Mouse (Mus musculus) spleen, adult 2 months (tissue): ENCODE results near the gene Msmo1.

Experiments
- CTCF ChIP-seq: fragments of 200-500 bp; IDR thresholded peaks from 2 replicates; pipeline ENCODE4 v1.5.1; 2011; ENCODE audit warnings: mild to moderate bottlenecking, inconsistent platforms; ENCODE audit not compliant: insufficient read depth, insufficient read length, insufficient replicate concordance; ENCODE audit errors: extremely low read depth
- POLR2A ChIP-seq: fragments of 200-500 bp; IDR thresholded peaks from 2 replicates; pipeline ENCODE4 v1.6.1; 2011; ENCODE audit warnings: low read depth, low read length, inconsistent platforms

DNA sequence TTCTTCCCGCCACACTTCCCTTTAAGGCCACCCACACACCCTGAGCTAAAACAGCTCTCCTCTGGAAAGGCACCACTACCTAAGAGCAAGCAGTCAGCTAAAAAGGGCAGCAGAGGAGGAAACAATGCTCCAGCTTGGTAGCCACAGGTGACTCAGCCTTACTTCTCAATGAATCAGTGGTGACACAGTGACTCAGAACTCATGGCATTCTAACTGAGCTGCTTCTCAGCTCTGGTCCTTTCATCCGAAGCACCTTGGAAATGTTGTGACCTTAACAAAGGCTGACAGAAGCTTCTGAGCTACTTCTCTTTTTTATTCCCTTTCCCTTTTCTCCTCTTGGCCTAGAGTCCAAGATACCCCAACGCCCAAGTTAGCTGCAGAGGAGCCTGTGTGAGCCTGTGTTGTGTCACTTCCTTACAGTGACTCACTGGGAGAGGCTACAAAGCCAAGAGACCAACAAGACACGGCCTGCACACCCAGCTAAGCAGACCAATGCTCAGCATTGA lies 7.3 kb downstream of the Msmo1 start:
- TF ChIP-seq POLR2A (no peak), CTCF (no peak)
